Mouse (Mus musculus) lung, postnatal 36 days (tissue): ENCODE measurements around the gene Vangl2.
"Not testable (repeated sequence)": the region's sequence is repeated elsewhere in the genome, so short reads cannot be mapped to it uniquely, and the experiment has no call there.

Source experiments
- DNase-seq: peaks from one replicate; pipeline ENCODE4 v3.0.0; 2022; ENCODE audit warnings: mixed read lengths

The Vangl2 gene

DNA sequence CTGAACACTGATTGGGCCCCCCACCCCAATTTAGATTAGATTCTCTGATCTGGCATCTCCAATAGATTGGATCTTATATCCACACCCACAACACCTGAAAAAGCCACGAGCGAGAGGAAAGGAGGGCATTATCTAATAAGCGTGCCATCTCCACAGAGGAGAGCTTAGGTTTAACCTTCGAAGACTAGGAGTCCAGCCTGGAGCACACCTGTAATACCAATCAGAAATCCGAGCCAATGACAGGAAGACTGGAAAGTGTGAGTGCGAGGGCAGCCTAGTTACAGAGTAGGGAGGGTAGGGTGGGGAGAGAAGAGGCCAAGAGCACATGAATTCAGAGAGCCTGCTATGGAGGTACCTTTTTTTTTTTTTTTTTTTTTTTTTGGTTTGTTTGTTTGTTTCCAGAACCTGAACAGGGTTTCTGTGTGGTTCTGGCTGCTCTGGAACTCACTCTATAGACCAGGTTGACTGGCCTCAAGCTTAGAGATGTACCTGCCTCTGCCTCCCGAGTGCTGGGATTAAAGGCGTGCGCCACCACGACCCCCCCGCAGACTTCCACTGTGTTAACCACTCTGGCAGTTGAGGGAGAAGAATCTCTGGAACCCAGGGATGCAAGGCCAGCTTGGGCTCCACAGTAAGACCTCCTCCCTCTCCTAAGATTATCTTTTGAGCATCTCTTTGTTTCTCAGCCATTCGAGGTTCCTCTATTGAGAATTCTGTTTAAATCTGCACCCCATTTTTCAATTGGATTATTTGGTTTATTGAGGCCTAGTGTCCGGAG, 29.2 kb downstream of the Vangl2 start:
- DNase-seq, result no peak

DNA sequence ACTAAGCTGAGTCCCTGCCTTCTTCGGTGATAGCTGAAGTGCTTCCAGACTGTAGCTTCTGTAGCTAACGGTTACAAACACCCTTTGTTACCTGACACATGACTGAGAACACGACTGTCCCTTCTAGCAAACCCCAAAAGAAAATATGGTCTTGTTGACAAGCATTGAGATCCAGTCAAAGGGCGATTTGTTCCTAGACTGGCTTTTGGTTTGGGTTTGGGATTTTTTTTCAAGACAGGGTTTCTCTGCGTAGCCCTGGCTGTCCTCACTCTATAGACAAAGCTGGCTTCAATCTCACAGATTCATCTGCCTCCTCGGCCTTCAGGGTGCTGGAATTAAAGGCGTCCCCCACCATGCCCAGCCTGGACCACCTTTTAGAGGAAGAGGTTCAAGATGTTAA, 31.5 kb downstream of the Vangl2 start:
- DNase-seq, result no peak

DNA sequence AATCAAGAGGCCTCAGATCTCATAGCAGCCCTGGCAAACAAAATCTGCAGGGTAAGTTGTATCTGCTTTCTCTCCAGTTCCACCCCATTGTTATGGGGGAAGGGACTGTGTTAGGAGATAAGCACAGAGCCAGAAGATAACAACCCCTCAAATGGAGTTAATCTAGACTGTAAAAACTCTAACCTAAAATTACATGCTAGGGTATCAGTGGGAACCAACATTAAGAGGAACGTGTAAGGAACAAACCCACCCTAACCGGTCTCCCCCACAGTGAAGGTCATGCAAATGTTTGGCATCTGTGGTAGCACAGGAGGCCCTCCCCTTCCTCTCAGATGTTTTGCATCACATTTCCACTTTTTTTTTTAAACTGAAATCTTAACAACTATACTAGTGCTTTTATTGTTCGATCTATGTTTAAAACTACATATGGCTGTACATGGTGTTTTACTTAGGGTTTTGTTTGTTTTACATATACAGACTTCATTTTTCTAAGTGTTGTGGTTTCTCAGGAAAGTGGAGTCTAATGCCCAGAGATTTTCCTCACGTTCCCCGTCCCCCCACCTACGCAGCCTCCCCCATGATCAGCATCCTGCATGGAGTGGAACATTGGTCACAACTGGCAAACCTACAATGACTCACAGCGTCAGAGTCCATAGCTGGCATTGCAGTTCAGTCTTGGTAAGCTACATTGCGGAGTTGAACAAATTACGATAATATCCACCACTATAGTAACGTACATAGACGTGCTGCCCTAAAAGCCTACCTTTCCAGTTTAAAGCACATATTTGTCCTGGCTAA, 33.1 kb downstream of the Vangl2 start:
- DNase-seq, result no peak

DNA sequence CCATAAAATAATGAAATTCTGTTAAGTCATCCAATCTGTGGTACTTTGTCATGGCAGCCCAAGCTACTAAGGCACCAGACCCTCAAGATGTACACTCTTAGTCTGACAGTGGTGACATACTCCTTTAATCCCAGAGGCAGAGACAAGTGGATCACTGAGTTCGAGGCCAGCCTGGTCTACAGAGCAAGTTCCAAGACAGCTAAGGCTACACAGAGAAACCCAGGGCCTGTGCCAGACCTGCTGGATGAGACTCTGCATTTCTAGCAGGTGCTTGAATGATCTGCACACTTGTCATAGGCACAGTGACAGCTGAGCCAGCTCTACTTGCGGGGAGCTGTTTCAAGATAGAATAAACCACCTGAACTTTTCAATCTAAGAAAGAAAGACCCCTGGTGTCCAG, 33.7 kb downstream of the Vangl2 start:
- no peak for DNase-seq

DNA sequence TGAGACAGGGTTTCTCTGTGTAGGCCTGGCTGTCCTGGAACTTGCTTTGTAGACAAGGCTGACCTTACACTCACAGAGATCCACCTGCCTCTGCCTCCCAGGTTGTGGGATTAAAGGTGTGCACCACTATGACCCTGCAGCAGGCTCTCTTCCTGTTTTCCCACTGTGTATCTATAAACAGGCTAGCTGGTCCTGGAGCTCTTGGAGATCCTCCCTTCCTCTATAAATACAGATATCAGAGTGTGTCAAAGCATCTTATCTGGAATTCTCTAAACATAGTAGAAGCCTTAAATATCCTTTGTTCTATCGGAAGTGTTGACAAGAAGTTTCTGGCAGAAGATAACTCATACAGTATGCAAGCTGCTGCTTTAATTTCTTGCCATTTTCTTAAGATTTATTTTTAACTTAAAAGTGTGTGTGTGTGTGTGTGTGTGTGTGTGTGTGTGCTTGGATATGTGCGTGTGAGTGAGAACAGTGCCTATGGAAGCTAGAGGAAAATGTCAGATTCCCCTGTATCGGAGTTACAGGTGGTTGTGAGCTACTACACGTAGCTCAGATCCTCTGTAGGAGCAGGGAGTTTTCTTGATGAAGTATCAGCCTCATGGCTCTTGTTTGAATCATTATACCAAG, 35.2 kb downstream of the Vangl2 start:
- no peak for DNase-seq

DNA sequence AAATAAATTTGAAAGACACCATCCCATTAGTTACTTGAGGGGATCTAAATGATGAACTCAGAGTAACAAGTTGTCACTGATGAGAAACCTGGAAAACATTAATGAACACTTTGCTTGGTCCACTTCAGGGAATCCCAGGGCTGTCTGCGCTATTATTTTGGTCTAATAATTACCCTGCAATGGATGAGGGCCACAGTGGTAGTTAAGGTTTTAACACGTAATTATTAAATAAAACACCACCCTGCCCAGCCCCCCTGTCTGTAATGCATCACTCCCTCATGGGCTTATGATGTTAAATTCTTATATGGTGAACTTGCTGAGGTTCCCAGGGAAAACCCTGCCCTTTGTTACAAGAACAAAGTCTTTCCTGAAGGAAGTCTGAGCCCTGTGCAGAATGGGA, 36.4 kb downstream of the Vangl2 start:
- DNase-seq, result no peak

DNA sequence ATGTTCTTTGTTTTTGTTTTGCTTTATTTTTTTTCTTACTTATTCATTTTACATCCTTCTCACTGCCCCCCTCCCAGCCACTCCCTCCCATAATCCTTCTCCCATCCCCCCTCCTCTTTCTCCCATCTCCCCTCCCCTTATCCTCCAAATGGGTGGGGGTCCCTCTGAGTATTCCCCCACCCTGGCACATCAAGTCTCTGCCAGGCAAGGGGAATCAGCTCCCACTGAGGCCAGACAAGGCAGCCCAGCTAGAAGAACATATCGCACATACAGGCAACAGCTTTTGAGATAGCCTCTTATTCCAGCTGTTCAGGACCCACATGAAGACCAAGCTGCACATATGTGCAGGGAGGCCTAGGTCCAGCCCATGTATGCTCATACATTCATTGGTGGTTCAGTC, 44.1 kb downstream of the Vangl2 start:
- no peak for DNase-seq

DNA sequence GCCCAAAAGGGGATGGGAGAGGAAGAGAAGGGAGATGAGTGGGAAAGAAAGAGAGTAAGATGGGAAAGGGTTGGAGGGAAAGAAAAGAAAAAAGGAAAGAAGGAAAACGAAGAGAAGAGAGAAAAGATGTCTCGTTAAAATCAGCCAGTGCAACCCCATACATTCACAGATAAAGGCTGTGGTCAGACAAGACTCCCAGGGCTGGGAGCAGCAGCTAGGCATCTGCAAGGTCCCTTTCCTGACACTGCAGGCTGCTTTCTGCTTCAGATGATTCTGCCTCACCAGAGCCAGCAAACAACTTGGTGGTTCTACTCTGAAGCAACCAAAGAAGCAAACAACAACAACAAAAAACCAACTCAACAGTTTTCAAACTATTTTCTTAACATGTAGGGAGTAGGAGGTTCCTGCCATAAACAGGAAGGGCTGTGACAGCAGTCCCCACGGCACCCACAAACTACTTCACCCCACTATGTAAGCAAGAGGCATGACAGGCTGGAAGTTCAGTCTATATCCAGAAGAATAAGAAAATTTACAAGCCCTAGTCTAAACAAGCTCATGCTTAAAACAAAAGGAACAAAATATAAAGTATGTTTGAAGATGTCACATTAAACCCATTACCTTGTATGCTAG, 44.8 kb downstream of the Vangl2 start:
- DNase-seq, result no peak

DNA sequence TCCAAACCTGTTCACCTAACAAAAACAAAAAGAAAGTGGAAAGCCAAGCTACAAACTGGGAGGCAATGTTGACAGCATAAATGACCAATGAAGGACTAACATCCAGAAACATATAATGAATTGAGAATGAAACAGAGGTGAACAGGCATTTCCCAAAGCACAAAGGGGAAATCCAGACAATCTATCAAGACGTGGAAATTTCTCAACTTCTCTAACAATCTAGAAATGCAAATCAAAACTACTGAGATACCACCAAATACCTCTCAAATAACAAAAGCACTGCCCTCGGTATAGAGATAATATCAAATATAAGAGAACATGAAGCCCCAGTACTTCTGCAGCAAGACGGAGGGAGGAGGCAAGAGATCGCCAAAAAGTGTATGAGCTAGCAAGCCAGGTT, 45.5 kb downstream of the Vangl2 start:
- no peak for DNase-seq

DNA sequence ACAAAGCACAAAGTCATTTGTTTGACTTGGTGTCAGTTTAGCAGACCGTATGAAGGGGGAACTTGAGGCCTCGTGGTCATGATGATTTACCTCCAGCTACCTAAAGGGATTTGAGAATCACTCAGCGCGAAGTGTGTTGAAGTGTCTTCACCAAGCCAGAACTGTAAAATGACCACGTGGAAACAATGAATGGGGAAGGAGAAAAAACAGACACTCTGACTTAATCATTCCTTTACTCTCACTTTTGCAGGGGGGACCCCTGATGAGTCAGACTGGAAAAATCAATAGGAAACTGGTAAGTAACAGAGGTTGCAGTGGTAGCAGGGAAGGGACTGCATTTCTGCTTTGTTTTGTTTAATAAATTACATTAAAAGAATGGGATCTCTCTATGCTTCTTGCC, 46.1 kb downstream of the Vangl2 start:
- DNase-seq, result no peak

DNA sequence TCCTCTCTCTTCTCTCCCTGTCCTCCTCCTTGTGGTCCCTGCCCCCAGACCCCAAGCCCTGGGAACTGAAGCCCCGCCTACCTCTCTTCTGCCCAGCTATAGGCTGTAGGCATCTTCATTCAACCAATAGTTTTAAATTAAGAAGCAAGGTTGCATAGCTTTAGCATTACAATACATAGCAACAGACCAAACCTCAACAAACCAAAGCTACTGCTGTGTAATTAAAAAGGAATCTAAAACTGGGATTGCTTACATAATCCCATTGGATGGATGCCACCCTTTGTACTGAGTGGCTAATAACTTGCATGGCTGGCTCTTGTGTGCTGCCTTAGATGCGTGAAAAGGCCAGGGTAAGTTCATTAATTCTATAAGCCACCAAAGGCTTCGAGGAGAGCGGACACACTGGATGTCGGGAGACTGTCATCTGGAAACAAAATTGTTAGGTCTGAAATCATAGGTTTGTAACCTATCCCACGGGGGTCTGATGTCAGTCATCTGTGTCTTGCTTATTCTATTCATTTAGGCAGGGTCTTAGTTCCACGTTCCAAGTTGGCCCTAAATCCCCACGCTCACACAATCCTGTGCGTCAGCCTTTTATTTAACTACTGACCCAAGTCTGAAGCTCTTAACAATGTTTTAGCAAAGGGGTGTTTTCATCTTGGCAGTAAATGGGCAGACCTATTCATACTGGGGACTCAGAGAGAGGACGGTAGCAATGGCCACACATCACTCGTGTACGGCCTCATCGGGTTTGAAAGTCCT, 48.1 kb downstream of the Vangl2 start:
- peak; percentile 49 for DNase-seq

DNA sequence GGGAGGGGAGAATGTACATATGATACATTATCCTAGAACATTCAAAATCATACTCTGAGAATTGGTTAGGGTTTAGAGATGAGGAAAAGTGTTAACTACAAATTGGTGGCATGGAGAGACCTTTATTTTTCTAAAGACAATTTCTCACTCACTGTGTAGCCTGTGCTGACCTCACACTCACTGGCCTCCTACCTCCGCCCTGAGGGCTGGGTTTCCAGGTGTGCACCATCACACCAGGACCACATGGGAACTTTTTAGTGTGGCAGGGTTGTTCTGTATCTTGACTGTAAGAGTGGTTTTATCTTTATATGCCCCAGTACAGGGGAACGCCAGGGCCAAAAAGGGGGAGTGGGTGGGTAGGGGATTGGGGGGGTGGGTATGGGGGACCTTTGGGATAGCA, 50.4 kb downstream of the Vangl2 start:
- DNase-seq, result no peak

DNA sequence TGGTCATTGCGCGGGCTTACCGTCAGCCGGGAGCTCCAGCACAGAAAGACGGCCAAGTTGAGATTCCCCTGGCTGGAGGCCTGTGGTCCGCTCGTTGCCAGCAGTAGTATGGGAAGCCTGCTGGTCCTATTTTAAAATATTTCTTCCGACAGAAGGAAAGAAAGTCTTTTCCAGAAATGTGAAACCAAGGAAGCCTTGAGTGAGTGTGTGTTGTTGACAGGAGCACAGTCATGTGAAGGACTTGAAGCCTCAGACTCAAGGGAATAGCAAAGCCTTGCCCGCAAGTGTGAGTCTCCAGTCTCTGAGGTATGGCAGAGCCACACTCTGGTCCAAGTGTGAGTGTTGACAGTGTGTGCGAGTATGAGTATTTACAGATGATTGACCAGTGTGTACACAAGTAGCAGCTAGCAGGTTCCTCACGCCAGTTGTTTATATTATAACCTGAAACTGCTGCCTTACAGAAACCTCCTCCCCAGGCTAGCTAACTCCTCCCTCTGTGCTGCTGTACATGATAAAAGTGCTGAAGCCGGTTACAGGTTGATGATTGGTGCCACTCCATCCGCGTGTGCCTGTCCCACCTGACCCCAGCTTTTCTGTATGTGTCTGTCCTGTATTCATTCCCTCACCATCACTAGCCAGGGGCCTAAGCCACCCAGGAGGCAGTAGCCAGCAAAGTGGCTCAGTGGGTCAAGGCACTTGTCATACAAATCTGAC, 51.3 kb downstream of the Vangl2 start:
- no peak for DNase-seq

DNA sequence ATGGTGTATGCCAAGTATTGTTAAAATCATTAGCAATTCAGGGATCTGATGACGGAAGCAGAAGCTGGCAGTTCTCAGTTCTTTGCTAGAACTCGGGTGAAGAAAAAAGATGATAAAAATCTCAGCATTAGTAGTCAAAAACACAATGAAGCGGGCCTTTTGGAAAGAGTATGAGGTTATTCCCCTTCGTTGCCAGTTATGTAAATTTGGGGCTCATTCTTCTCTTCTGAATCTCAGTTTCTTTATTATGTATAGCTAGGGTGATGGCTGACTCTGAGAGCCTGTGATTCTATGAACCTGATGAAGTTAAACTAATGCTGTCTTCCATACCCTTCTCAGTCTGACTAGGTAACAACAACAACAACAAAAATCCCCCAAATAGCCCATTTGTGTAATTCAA, 52.4 kb downstream of the Vangl2 start:
- no peak for DNase-seq

DNA sequence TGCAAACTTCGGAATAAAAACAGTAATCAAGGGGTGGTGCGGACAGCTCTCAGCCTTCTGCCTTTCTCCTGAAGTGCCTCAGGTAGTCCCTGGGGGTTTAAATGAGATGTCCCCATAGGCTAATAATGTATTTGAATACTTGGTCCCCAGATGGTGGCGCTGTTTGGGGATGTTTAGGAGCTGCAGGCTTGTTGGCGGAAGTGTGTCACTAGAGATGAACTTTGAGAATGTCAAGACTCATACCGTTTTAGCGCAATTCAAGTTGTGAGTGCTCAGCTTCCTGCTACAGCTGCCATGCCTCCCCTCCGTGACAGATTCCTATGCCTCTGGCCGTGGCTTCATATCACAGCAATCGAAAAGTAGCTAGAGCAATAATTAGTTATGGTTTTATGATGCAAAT, 52.9 kb downstream of the Vangl2 start:
- DNase-seq, result no peak

DNA sequence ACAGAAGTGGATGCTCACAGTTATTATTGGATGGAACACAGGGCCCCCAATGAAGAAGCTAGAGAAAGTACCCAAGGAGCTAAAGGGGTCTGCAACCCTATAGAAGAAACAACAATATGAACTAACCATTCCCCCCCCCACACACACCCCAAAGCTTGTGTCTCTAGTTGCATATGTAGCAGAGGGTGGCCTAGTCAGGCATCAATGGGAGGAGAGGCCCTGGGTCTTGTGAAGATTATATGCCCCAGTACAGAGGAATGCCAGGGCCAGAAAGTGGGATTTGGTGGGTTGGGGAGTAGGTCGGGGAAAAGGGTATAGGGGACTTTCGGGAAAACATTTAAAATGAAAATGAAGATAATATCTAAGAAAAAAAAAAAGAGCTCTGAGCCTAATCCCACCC, 53.9 kb downstream of the Vangl2 start:
- not testable (repeated sequence) for DNase-seq

DNA sequence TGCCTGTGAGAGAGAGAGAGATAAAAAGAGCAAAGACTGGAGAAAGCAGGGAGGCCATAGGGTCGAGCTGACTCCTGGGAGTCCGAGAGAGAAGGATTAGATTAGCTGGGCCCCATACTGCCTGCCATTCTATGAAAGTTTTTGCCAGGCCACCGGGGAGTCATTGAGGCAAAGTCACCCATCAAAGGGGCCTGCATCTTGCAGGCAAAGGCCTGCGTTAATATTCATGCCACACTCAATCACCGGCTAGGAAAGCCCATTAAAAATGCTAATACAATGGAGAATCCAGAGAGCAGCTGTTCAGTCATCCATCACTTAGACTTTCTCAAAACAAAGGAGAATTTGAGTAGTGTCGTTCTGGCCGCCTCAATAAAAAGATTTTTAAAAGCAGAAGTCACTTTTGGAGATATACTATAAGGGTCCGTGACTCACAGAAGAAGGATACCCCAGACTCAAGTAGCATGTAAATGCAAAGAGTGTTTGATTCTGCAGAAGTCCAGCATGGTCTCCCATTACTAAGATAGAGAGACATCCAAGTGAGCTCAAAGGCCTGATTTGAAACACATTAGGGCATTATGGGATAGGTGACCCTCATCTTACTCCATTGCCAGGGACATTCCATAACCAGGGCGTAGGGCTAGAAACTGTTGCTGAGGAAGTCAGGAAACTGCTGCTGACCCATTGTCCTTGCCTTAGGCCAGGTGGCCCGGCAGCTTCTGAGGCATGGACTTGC, 57.2 kb downstream of the Vangl2 start:
- no peak for DNase-seq

DNA sequence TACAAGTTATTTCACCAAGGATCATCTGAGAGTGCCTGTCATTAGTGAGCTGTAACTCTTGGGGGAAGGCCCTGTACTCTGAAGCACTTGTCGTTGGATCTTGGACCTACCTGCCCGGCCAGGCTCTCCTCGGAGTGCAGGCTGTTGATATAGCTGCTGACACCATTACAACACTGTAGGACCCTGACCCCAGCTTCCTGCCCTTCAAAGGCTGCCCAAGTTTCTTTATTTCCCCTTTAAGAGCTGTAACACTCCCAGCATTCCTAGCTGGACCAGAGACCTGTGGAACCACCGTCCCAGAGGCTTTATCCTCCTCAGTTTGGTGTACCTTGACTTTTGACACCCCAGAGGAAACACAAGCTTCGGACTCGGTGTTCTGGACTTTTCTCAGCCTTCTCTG, 59.0 kb downstream of the Vangl2 start:
- no peak for DNase-seq

DNA sequence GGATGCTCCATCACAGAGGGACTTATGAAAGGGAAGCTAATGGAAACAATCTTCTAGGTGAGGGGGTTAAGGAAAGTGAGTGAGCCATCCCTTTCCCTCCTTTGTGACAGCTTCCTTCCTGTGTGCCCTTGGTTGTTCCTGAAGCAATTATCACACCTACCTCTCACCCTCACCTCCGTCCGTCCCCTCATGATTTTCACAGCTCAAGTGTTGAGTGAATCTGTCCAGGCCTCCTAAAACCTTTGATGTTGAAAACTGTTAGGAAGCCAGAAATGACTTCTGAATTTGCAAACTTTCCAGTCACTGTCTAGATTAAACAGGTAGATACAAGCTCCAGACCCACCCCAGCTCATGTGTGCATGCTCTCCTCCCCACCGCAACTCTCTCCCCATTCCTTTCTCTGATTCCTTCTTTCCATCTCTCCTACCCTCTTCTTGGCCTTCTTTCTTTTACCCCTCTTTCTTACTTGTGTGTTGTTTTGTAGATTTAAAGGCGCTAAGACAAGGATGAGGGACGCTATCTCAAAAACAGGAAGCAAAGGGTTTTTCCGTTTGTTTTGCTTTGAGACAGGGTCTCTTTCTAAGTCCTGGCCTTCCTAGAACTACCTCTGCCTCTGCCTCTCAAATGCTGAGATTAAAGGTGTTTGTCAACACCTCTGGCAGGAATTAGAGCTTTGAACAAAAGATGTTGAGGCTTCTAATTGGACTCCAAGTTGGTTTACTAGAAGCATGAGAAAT, 62.0 kb downstream of the Vangl2 start:
- no peak for DNase-seq

DNA sequence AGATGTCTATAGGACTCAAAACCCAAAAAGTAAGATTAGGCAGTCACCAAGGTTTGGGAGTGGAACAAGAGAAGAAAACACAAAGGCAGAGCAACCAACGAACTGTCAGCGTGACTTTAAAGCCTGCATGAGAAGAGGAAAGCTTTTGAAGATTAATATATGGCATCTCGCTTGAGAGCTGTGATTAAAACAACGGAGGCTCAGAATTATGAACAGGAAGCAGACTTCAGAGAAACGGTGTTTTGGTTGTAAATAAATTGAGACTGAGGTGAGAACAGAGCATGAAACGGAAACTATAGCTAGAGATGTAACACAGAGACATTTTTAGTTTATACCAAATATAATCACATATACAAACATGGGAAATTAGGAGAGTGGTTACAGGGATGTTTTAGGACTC, 64.6 kb downstream of the Vangl2 start:
- DNase-seq, result no peak

DNA sequence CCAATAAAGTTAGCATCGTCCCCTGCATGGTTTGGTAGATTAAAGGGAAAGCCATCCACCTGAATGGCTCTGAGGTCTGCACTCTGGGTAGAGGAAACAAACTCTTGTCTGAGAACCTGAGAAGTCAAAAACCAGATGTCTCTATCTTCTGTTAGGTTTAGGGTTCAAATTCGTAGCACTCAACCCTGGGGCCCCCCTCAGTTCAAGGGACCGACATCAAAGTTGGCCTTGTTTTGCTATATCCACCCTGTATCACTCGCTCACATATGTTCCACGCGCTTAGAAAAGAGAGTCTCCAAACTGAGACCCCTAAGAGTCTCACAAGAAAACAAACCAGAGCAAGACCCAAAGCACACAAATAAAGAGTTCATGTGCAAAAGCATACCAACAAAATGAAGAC, 66.5 kb downstream of the Vangl2 start:
- no peak for DNase-seq
